Mouse (Mus musculus) layer of hippocampus, adult 18-20 months (tissue): ENCODE results near the gene Secisbp2l. TPM values are rescaled to one million over a fixed set of nuclear protein-coding genes. Genes with fewer than 3 reads are reported as not detected.

Source experiments
- DNase-seq, 2 experiments: peaks; one replicate each; pipeline ENCODE4 v3.0.0; 2022; ENCODE audit warnings: low spot score in 2 of 2
- long read RNA-seq: library from polyadenylated mRNA; stranded (forward); transcript quantifications from one replicate; pipeline ENCODE4 v2.0.0, GENCODE M21; 2021
- total RNA-seq, 2 experiments: library from RNA; stranded (reverse); gene quantifications; 2 replicates each; pipeline ENCODE4 v1.2.3; 2021

The Secisbp2l gene
- total RNA-seq = 10 to 100 TPM; 88.7 to 98.0 TPM
- long read RNA-seq, full-length matches to known transcripts = 7 of 21 reads
- long read RNA-seq, partial matches to known transcripts = 4 of 21 reads
- long read RNA-seq, other reads (novel, unspliced or antisense) = 10 of 21 reads

DNA sequence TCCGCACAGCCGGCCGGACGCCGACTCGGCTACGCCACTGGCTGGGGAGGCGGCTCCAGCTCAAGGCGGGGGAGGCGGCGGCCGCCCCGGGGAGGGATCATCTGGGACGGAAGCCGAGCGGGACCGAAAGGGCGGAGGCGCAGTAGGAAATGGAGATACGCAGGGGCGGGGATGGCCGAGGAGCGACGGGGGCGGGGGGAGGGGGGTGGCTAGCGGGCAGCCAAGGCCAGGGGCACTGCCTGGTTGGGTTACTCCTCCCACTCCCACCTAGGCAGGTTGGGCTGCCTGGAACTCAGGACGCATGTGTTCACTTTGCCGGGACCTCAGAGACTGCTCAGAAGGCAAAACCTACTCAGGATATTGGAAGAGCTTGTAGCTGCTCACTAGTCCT is at the start of gene Secisbp2l:
Gene Secisbp2l (minus strand): TSS at position 152 of the 391 bp plus-strand sequence.
- peak; percentile 95 to 97 for DNase-seq

DNA sequence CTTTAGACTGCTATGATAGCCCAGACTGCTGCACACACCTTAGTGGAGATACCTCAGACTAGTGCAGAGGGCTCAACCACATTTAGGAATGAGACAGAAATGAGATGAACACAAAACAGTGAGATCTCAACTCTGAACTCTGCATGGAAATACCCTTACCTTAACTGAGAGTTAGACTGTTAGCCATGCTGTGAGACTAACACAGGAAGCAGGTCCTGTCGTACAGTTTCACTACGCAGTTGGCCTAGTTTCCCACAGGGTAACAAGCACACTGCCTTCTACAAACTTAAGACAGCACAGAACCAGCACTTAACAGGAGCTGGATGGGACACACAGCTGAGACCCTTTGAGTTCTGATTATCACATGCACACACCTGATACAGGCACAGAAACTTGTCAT is 47.3 kb upstream of the Secisbp2l start:
- no peak for DNase-seq

DNA sequence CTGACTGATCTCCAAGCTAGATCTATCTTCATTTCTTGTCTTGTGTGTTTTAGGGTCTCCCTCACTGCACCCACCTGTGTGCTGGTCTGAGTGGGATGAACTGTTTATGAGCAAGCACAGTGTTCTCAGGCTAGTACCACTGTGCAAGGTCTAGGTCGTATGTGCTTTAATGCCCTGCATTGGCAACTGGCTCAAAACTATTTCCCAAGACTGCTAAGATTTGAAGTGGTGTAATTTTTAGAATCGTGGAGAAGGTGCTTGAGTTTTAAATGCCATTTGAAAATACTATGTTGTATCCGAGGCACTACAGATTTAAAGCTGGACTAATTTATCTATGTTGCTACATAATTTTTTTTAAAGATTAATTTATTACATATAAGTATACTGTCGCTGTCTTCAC is 45.2 kb upstream of the Secisbp2l start:
- DNase-seq = no peak

DNA sequence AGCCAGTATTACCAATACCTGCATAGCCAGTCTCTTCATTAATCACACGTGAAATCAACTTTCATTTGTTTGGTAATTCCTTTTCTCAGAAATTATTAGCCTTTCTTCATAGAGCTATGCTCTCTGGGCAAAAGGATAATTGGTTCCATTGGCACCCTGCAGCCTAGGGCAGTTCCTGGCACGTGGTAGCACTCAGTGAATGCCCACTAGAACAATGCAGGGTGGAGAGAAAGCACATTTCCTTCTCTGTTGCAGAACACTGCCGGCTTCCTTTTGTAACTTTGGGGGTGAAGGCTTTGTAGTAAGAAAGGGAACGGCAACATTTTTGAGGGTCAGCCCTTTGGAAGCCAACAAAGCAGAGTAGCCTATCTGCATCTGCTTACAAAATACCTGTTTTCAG is 43.5 kb upstream of the Secisbp2l start:
- no peak for DNase-seq

DNA sequence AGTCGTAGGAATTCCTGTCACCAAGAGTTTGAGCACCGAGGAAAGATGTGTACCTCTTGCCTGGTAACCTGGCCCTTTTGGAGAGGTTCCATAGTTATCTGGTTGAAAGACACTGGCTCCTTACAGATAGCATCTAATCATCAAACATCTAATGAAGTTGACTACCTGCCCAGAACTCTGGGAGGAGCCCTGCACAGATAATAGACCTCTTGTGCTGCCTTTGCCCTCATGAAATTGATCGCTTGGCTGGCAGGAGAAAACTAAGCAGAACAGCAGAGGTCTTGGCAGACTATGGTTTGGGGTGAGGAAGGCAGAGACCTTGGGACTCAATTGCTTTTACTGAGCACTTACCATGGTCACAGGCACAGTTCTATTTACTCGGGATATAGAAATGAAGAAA is 37.7 kb upstream of the Secisbp2l start:
- DNase-seq = no peak

DNA sequence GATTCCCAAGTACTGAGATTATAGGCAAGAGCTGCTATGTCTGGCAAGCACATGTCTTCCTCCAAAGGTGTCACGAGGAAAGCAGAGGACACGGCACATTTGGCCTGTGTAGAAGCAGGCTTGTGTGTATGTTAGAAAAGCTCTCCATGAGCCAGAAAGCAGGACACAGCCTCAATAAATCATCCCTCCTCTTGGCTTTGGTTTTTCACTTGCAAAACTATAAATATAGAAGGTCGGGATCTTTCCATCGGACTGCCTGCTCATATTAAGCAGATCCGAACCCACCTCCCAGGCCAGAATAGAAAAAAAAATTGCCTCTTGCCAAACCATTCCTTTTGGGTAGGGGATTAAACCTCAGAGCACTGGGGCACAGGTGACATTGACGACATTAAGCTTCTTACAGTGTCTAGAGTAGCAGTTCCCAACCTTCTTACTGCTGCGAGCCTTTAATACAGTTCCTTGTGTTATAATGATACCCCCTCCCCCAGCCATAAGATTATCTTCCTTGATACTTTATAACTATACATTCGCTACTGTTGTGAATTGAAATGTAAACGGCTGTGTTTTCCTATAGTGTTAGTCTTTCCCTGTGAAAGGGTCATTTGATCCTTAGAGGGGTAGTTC is 31.4 kb upstream of the Secisbp2l start:
- no peak for DNase-seq

DNA sequence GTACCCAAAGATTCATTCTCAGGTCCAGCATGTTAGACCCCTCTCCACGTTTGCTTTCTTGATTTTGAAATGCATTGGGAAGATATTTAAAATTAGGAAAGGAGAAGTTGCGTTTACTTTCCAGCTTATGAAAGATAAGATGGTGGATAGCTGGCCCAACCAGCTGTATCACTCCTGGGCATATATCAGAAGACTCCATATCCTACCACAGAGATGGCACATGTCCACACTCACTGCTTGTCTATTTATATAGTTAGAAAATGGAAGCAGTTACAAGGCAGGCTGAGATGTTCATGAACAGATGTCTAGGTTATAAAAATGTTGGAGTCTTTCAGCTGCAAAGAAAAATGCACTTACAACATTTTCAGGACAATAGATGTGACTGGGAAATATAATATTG is 28.7 kb upstream of the Secisbp2l start:
- no peak for DNase-seq

DNA sequence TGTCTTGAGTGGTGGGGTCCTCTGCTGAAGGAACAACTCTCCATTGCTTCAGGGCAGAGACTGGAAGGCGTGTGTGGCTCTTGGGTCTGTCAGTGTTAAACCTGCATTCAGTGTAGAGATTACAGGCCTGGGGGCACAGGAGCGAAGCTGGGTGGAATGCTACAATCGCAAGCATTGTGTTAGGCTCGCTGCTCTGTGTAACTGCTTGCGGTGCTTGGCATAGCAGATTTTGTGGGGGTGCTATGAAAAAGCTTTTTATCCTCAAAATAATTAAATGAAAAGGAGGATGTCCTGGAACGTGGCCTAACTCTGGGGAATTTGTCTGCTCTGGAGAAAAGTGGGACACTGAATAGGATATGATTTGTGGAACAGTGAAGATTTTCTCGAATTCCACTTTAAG is 26.9 kb upstream of the Secisbp2l start:
- DNase-seq = peak; percentile 62 to 87

DNA sequence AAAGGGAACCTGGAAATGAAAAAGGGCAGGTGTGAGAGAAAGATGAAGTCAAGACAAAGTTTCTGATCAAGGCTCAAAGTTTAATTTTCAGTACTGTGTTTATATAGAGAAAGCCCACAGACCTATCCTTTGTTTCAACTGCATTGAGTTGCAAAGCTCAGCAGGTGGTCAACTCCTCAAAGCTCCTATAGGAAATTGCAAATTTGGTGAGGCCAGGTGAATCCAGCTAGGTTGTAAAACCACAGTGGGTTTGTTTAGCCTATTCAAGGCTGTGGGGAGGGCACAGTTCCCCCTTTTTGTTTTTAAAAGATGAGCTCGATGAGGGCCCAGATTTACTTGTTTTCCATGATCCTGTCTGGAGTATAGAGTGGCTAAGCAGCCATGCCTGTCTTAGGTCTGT is 23.2 kb upstream of the Secisbp2l start:
- no peak for DNase-seq

DNA sequence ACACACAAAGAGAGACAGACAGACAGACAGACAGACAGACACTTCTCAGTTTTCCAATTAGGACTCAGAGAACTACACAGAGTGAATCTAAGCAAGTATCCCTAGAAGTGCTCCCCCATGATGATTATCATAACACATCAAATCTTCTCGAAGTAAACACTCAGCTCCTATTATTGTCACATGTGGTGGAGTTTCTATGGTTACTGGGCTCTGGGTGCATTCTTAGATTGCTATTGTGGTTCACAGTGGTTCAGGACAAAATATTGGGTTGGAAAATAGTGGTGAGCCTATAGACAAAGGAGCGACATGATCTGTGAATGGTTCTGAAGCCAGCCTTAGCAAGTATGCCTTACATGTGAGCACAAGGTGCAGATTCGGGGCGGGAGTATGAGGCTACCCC is 19.3 kb upstream of the Secisbp2l start:
- peak in 1 of 2 experiments; percentile 37 for DNase-seq

DNA sequence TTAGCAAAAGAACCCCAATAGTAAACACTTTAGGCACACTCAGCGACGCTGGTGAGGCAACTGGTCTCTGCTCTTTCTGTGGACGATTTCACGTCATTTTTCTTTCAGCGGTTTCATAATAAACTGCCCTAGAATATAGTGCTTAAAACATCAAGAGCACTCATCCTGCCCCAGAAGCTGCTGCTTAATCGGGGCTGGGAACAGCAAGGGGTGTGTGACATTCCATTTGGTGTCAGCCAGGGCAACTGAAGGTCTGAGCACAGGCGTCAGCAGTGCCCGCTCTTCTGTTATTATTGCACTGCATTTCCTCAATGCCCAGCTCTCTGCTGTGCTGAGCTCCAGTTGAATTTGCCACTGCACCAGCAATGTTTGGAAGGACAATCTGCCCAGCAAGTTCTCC is 18.4 kb upstream of the Secisbp2l start:
- no peak for DNase-seq

DNA sequence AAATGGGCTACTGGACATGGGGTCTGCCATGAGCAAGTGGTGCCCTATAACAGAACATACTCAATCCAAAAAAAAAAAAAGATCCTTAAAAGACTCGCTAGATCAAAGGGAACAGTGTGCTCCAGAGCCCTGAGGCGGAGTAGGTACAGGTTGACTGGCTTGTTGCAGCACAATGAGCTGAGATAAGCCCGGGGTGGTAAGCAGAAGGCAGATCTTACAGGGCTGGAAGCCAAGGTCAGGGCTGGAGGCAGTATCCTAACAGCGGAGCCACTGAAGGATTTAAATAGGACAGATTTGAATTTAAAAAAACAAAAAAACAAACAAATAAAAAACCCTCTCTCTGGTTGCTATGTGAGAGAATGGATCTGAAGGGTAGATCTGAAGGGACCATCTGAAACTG is 17.8 kb upstream of the Secisbp2l start:
- no peak for DNase-seq

DNA sequence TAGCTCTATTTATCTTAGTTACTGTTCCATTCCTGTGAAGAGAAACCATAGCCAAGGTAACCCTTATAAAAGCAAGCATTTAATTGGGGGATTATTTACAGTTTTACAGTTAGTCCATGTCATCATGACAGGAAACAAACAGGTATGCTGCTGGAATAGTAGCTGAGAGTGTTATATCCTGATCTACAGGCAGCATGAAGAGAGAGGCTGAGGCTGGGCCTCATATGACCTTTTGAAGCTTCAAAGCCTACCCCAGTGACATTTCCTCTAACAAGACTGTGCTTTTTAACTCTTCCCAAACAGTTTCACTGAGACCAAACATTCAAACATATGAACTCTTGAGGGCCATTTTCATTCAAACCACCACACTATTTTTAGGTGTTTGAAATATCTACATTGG is 15.2 kb upstream of the Secisbp2l start:
- DNase-seq = no peak

DNA sequence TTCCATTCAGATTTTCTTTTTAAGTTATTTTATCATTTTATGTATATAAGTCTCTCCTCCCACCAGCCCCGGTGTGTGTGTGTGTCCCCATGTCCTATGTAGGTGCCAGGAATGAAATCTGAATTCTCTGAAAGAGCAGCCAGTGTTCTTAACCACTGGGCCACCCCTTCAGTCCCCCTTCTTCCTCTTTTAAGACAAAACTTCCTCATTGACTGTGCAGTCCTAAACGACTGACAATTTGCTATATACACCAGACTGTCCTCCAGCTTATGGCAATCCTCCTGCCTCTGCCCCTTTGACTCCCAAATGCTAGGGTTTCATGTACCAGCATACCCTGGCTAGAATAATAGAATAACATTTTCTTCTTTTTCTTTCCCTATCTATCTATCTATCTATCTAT is 12.4 kb upstream of the Secisbp2l start:
- no peak for DNase-seq

DNA sequence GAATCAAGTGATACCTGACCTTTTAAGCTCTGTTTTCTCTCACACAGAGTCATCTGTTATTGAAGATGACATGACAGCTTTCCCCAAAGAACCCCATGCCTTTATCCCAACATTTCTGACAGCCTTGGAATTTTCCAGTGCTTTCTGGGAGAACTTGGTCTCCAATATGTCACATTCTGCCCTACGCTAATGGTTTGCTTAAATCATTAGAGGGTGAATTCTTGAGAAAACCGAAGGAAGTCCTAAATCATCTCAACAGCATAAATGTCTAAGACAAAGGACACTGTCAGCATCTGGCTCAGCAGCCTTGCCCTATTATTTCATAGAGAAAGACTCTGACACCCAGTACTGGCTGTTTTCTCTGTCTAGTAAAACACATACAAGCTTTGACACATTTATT is 11.5 kb upstream of the Secisbp2l start:
- DNase-seq = no peak

DNA sequence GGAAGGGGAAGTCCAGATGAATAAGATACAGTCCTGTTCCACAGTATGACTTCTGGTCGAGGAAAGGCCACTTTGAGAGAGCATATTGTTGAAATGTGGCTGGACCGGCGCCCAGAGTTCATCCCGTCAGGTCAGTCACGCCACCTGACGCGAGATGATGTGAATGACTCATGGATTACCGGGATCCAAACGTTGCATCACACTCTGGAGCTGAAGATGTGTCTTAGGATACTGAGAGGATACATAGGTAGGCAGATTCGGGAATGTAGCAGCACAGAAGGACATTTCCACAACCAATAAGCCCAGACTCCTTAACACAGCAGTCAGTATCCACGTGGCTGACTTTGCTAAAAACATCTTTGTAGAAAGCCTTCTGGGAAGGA is 10.2 kb upstream of the Secisbp2l start:
- no peak for DNase-seq

DNA sequence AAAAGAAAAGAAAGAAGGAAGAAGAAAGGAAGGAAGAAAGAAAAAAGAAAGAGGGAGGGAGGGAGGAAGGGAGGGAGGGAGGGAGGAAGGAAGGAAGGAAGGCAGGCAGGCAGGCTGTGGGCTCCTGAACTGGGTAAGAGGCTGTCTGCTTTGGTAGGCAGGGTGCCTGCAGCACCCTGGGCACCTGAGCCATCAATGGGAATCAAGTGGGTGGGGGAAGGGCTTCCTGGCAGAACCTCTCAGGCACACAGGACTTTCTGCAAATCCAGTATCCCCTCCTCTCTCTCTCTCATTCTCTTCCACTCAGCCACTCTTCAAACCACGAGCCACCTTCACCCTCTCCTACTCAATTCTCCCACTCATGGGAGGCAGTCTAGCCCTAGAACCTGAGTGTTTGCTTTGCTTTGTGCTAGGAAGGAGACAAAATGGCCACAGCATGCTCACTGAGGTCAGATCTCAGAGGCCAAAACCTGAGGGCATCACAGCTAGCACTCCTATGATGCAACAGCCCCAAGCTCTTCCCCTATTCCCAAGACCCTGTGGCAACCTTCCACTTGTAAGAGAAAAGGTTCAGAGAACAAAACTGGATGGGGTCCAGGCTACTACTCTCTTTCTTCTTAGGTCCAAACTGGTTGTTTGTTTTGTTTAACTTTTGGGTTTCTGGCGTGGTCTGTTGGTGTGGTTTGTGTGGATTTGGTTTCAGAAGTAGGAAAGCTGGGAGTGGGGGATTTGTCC is 9.6 kb upstream of the Secisbp2l start:
- no peak for DNase-seq

DNA sequence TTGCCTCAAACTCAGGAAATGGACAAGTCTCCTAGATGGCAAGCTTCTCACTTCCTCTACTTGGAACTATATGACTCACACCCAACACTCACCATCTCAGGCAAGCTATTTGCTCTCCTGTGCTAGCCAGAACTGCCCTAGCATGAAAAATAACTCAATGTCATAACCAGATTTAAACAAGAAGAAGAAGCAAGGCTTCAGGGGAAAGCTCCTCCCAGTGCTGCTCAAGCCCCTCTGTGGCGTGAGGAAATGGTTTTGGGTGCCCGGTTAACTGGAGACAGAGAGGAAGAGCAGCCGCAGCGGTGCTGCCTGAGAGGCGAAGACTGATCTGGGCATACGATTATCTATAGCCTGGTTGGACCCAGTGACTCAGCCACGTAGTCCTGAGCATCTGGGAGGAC is 8.8 kb upstream of the Secisbp2l start:
- DNase-seq = no peak

DNA sequence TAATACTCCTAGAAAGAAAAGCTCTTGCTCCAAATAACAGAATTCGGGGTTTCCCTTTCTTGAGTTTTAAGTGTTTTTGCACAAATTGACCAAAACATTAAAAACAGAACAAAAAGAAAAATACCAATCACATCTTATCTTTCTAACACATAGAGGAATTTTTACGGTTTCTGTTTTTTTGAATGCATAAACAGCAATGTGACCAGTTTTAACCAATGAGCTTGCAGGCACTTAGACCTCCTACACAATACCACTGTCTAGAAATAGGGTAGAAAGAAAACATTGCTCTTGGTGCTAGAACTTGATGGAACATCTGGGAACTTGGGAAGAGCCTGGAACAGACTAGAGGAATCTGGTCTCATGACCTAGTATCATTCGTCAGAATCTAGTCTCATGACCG is 7.6 kb upstream of the Secisbp2l start:
- no peak for DNase-seq

DNA sequence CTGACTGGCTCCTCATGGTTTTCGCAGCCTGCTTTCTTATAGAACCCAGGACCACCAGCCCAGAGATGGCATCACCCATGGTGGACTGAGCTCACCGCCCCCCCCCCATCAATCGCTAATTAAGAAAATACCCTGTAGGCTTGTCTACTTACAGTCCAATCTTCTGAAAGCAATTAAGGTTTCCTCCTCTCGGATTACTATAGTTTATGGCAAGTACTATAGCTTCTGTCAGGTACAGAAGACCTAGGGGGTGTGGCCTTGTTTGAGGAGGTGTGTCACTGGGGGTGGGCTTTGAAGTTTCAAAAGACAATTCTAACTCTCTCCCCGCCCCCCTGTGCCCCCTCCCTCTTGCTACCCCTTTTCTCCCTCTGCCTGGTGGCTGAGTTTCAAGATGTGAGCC is 6.6 kb upstream of the Secisbp2l start:
- DNase-seq = no peak

DNA sequence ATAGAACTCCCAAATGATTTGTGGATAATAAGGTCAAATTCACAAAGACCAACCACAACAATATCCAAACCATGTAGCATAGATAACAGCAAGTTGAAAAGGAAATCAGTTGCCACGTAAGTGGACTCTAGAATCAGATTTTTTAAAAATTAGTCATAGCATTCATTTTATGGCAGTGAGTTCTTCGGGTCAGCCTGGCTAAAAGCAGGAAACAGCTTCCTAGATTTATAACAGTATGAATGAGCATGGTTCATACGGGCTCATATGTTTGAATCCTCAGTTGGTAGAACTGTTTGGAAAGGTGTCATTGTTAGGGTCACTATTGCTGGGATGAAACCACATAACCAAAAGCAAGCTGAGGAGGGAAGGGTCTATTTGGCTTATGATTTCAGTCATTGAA is 6.1 kb upstream of the Secisbp2l start:
- DNase-seq = no peak

DNA sequence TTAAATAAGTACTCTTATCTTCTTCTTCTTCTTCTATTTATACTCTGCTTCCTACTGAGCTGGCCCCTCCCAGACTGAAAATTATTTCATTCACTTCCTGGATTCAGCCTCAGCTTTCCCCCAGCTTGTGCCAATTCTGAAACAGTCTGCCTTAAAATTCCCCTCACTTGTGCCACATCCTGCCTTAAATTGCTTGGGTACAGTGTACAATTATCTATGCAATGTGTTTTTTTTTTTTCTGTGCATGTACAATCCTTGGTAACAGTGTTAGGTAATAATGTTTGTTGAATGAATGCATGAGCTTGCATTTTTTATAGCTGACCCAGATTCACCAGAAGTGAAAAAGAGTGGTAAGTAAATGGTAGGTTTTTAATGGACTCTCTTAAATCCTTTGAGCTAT is 5.7 kb upstream of the Secisbp2l start:
- no peak for DNase-seq

DNA sequence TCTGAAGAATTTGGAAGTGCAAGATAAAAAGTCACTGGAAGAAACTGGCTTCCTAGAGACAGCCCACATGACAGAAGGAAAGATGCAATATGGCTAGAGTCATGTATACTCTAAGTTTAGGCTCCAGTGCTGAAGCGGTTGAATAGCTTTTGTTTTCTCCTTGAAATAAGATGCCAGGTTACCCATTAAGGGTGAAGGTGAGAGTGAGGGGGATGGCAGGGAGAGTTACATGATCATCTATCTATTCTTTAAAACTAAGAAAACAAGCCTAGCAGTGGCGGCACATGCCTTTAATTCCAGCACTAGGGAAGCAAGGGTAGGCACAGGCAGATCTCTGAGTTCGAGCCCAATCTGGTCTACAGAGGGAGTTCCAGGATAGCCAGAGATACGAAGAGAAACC is 2.4 kb upstream of the Secisbp2l start:
- DNase-seq = no peak
